ENCODE assay signal across 8 mouse cellular contexts in the genomic region with DNA sequence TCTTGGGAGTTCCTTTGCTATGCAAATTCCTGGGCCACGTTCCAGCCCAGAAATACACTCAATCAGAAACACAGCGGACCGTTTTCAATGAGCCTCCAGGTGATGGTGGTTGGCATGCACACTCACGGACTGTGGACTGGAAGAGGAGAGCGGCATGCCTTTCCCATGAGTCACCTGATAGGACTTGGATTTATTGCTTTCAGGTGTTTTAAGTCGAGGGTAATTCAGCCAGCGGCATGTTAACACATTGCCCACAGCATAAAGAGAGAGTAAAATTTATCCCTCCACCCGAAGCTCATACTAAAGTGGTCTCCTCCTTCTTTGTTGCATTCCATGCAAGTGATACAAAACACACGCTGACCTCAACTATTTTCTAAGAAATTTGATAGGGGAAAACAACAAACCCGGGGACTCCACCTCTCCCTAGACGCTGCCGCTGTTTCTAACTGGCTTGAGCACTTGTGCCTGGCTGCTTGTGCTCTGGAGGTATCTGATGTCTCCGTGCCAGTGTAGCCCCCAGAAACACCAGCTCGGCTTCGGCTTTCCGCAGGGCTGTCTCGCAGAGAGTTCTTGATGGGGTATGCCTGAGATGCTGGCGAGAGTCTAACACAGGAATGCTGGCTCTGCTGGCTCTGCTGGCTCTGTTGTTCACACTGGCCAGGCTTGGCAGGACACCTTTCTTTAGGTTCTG.
DNase-seq lines count a peak whose midpoint lies in the region; ATAC-seq lines count a peak whose summit lies in the region.

No protein-coding gene starts in this region.

- DNase-seq in spleen, postnatal 10 days (ENCODE audit: low spot score in 2 of 2) = peak; percentile 29 to 36
- DNase-seq in spleen, adult 12 weeks (ENCODE audit: low spot score) = no peak
- peak; percentile 25 for DNase-seq in hindbrain, embryonic 11.5 days (ENCODE audit: low spot score)
- DNase-seq in layer of hippocampus, postnatal 10 days (ENCODE audit: low spot score in 2 of 2) = no peak
- no peak for DNase-seq in frontal cortex, postnatal 10 days (ENCODE audit: low spot score in 2 of 2)

- peak; percentile 45; the same call in 1 of the 2 replicates for ATAC-seq in forebrain, embryonic 13.5 days
- ATAC-seq in hindbrain, embryonic 11.5 days (ENCODE audit: low FRiP score) = no peak
- peak; percentile 87 for ATAC-seq in limb, embryonic 12.5 days (ENCODE audit: insufficient number of reproducible peaks, insufficient read depth, low FRiP score, low TSS enrichment, low read depth)
- no peak for ATAC-seq in neural tube, embryonic 12.5 days (ENCODE audit: low FRiP score, low read depth)

- no peaks in the 10 kb centered on the region for H3K9me3 ChIP-seq in forebrain, embryonic 13.5 days (replicated peaks)
- H3K9me3 ChIP-seq in hindbrain, embryonic 11.5 days (ENCODE audit: control insufficient read depth, low read length) = no peaks in the 10 kb centered on the region
- no peaks in the 10 kb centered on the region for H3K9me3 ChIP-seq in limb, embryonic 12.5 days
- H3K9me3 ChIP-seq in neural tube, embryonic 12.5 days = no peaks in the 10 kb centered on the region

- peak overlapping the region; percentile 21; the same call in 1 of the 2 replicates for H3K4me2 ChIP-seq in forebrain, embryonic 13.5 days
- no peak overlapping the region for H3K4me2 ChIP-seq in hindbrain, embryonic 11.5 days (replicated peaks; ENCODE audit: low read depth, low read length)
- peak overlapping the region; percentile 57 for H3K4me2 ChIP-seq in limb, embryonic 12.5 days
- 0 out of 2 replicates have a peak overlapping the region, but pooled peaks have one; percentile 7 for H3K4me2 ChIP-seq in neural tube, embryonic 12.5 days (replicated peaks)

- no peak overlapping the region for H3K9ac ChIP-seq in forebrain, embryonic 13.5 days
- H3K9ac ChIP-seq in hindbrain, embryonic 11.5 days (ENCODE audit: low read depth, low read length) = no peak overlapping the region
- 0 out of 2 replicates have a peak overlapping the region, but pooled peaks have one; percentile 40 for H3K9ac ChIP-seq in limb, embryonic 12.5 days (replicated peaks)
- H3K9ac ChIP-seq in neural tube, embryonic 12.5 days = no peak overlapping the region

- H3K36me3 ChIP-seq in forebrain, embryonic 13.5 days (ENCODE audit: poor library complexity, severe bottlenecking) = no peaks in the 10 kb centered on the region
- H3K36me3 ChIP-seq in hindbrain, embryonic 11.5 days (ENCODE audit: control insufficient read depth, insufficient read depth, low read length) = no peaks in the 10 kb centered on the region
- H3K36me3 ChIP-seq in limb, embryonic 12.5 days = no peaks in the 10 kb centered on the region
- no peaks in the 10 kb centered on the region for H3K36me3 ChIP-seq in neural tube, embryonic 12.5 days

- H3K4me3 ChIP-seq in forebrain, embryonic 13.5 days = no peak overlapping the region
- H3K4me3 ChIP-seq in hindbrain, embryonic 11.5 days (ENCODE audit: low read depth, low read length) = no peak overlapping the region
- peak overlapping the region; percentile 20 for H3K4me3 ChIP-seq in limb, embryonic 12.5 days (replicated peaks)
- H3K4me3 ChIP-seq in neural tube, embryonic 12.5 days = no peak overlapping the region

- H3K4me1 ChIP-seq in forebrain, embryonic 13.5 days = peaks cover 14% of the 10 kb centered on the region
- no peaks in the 10 kb centered on the region for H3K4me1 ChIP-seq in hindbrain, embryonic 11.5 days (replicated peaks; ENCODE audit: control insufficient read depth, insufficient read depth, low read length)
- peaks cover 36% of the 10 kb centered on the region for H3K4me1 ChIP-seq in limb, embryonic 12.5 days (replicated peaks)
- peaks cover 13% of the 10 kb centered on the region; the same call in 1 of the 2 replicates for H3K4me1 ChIP-seq in neural tube, embryonic 12.5 days

- H3K27me3 ChIP-seq in forebrain, embryonic 13.5 days = no peaks in the 10 kb centered on the region
- H3K27me3 ChIP-seq in hindbrain, embryonic 11.5 days (ENCODE audit: control insufficient read depth, insufficient read depth, low read length) = no peaks in the 10 kb centered on the region
- no peaks in the 10 kb centered on the region for H3K27me3 ChIP-seq in limb, embryonic 12.5 days
- H3K27me3 ChIP-seq in neural tube, embryonic 12.5 days (replicated peaks) = no peaks in the 10 kb centered on the region

- H3K27ac ChIP-seq in forebrain, embryonic 13.5 days = no peak overlapping the region
- H3K27ac ChIP-seq in hindbrain, embryonic 11.5 days (ENCODE audit: low read depth, low read length) = no peak overlapping the region
- peak overlapping the region; percentile 99 for H3K27ac ChIP-seq in limb, embryonic 12.5 days
- H3K27ac ChIP-seq in neural tube, embryonic 12.5 days = no peak overlapping the region

- WGBS in forebrain, embryonic 13.5 days = 51% methylated on average over 18 of the region's 18 CpGs
- WGBS in hindbrain, embryonic 11.5 days = 47% methylated on average over 18 of the region's 18 CpGs
- WGBS in limb, embryonic 12.5 days = 5% methylated on average over 18 of the region's 18 CpGs
- WGBS in neural tube, embryonic 12.5 days = 48% methylated on average over 18 of the region's 18 CpGs

Comparison
In these comparisons a context has a peak if more than half of its experiments do, and no peak if none do; other contexts are left out.
1. DNase-seq: peak in spleen, postnatal 10 days (2 of 2) and hindbrain, embryonic 11.5 days (single experiment); none in spleen, adult 12 weeks (single experiment), layer of hippocampus, postnatal 10 days (0 of 2) and frontal cortex, postnatal 10 days (0 of 2).
2. ATAC-seq: peak in forebrain, embryonic 13.5 days (single experiment) and limb, embryonic 12.5 days (single experiment); none in hindbrain, embryonic 11.5 days (single experiment) and neural tube, embryonic 12.5 days (single experiment).